Mouse (Mus musculus) adrenal gland, adult (tissue): Measurements from ENCODE around the gene 4930442H23Rik.
A peak's percentile ranks its signal among the peaks of the same experiment; 100 is the strongest.

ENCODE experiments used
- DNase-seq, 2 experiments: peaks; one replicate each; pipeline ENCODE4 v3.0.0; 2022 to 2023; ENCODE audit warnings: low spot score in 1 of 2; ENCODE audit not compliant: inconsistent age in 2 of 2

4930442H23Rik gene

GRCm38 (mm10) chr10:81146296-81146695 lies 37.4 kb downstream of the 4930442H23Rik start:
- DNase-seq: peak in 1 of 2 experiments; percentile 74

GRCm38 (mm10) chr10:81145778-81146177 lies 37.9 kb downstream of the 4930442H23Rik start:
- no peak for DNase-seq

- no peak for DNase-seq
These were observed 38.3 kb downstream of the 4930442H23Rik start for GRCm38 (mm10) chr10:81145307-81145706.

GRCm38 (mm10) chr10:81144667-81145066 lies 39.0 kb downstream of the 4930442H23Rik start:
- DNase-seq: peak in 1 of 2 experiments; percentile 57

GRCm38 (mm10) chr10:81143845-81144437 lies 39.7 kb downstream of the 4930442H23Rik start:
- peak in 1 of 2 experiments; percentile 54 for DNase-seq

- DNase-seq: peak; percentile 77 to 87
These were observed 40.5 kb downstream of the 4930442H23Rik start for GRCm38 (mm10) chr10:81143157-81143633.

- peak; percentile 55 to 86 for DNase-seq
These were observed 41.1 kb downstream of the 4930442H23Rik start for GRCm38 (mm10) chr10:81142551-81142981.

- no peak for DNase-seq
These were observed 42.0 kb downstream of the 4930442H23Rik start for GRCm38 (mm10) chr10:81141455-81142210.

GRCm38 (mm10) chr10:81140717-81141454 lies 42.8 kb downstream of the 4930442H23Rik start:
- peak in 1 of 2 experiments; percentile 74 for DNase-seq

GRCm38 (mm10) chr10:81140005-81140404 lies 43.6 kb downstream of the 4930442H23Rik start:
- no peak for DNase-seq

GRCm38 (mm10) chr10:81139529-81139846 lies 44.2 kb downstream of the 4930442H23Rik start:
- no peak for DNase-seq

- DNase-seq: peak in 1 of 2 experiments; percentile 61
These were observed 44.7 kb downstream of the 4930442H23Rik start for GRCm38 (mm10) chr10:81138821-81139528.

- DNase-seq: peak in 1 of 2 experiments; percentile 68
These were observed 45.4 kb downstream of the 4930442H23Rik start for GRCm38 (mm10) chr10:81138131-81138782.

GRCm38 (mm10) chr10:81137252-81138130 lies 46.2 kb downstream of the 4930442H23Rik start:
- peak; percentile 100 for DNase-seq

GRCm38 (mm10) chr10:81136706-81137231 lies 46.9 kb downstream of the 4930442H23Rik start:
- peak; percentile 91 to 96 for DNase-seq

- DNase-seq: peak; percentile 86 to 94
These were observed 47.6 kb downstream of the 4930442H23Rik start for GRCm38 (mm10) chr10:81135831-81136705.

GRCm38 (mm10) chr10:81134966-81135681 lies 48.5 kb downstream of the 4930442H23Rik start, which contains the start of gene Zbtb7a:
Gene Zbtb7a, plus strand, starts transcription at chr10:81135220.
- DNase-seq: peak; percentile 71 to 85
